Mouse (Mus musculus) thymus, postnatal 36 days (tissue): ENCODE results near the gene Pcnt.

Source experiments
- DNase-seq, 2 experiments: peaks; one replicate each; pipeline ENCODE4 v3.0.0; 2022; ENCODE audit warnings: mixed read lengths in 2 of 2

Pcnt gene

DNA sequence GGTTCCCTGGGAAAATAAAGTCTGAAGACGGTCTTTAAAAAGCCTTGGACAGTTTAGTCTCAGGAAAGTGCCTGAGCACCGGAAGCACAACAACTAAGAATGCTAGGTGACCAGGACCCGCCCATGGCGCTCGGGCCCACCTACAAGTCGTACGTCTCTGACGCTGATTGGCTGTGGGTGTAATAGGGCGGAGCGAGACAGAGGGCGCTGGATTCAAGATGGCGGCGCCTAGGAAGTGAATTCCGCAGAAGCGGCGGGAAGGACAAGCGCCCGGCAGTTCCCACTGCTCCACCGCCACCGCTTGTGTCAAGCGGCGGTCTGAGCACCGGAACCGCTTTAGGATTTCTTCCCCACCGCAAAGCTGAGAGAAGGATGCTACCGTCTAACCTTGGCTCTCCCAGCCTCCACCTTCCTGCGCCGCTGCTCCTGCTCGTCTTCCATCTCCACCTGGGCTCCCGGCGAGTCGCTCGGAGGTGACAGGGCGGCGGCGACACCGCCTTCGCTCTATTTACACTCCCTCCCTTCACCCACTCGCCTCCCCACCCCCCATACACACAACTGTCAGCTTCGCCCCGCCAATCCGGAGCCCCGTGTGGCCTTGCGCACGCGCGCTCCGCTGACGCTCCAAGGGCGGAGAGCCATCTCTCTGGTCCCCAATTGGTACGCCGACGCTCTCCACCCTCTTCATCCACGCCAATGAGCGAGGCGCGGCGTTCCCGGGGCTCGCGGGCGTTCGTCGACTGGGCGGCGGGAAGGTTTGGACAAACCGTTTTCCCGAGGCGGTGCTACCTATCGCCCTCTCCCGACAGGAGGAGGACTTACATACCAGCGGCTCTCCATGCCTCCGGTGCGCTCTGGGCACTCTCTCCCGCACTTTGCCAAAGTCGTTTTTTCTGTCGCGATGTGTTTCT is at the start of gene Pcnt:
Gene Pcnt (minus strand): TSS at position 609 of the 911 bp plus-strand sequence.
- peak; percentile 97 for DNase-seq

GRCm38 (mm10) chr10:76489205-76489604 is 46.6 kb upstream of the Pcnt start:
- DNase-seq: no peak

- DNase-seq: no peak
Observed at GRCm38 (mm10) chr10:76488265-76488664, 45.7 kb upstream of the Pcnt start.

DNA sequence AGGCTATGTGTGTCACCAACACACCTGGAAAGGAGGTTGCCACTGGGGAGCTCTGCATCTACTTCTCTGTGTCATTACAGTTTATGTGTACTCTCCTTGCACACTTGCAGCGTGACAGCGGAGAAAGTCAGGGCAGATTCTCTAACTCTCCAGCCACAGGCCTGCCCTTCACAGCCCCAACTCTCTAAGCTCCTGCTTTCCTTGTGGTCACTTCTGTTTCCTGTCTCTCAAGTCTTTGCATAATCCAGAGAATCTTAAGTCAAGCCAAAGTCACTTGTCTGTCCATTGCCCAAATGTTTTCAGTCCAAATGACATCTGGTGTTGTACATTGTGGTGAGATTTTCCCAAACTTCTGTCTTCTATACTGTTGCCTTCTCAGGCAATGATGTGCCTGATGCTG is 43.7 kb upstream of the Pcnt start:
- no peak for DNase-seq

DNA sequence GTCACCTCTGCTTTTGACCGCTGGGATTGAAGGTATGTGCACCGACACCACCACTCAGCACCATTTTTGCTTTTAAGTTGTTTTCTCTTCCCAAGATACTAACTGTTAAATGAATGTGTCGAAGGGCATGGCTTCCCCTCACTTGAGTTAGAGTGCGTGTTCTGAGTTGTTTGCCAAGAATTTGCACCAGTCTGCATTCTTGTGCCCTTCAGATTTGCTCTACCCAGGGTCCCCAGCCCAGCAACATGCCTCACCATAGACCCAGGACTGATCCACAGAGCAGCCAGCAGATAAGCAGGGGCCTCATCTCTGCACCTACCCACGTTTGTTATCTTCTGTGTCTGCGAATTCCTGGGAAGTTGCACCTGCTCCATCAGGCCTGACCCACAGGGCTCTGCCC is 38.9 kb upstream of the Pcnt start:
- DNase-seq: no peak

DNA sequence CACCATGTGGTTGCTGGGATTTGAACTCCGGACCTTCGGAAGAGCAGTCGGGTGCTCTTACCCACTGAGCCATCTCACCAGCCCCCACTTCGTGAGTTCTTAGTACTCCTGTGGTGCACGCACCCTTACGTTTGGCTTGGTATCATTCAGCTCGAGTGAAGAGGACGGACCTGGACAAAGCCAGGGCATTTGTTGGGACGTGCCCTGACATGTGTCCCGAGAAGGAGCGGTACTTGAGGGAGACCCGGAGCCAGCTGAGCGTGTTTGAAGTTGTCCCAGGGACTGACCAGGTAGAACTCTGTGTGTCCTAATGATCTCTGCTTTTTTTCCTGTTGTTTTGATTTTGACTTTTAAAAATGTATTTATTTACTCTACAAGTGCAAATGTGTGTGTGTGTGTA is 38.3 kb upstream of the Pcnt start:
- no peak for DNase-seq

DNA sequence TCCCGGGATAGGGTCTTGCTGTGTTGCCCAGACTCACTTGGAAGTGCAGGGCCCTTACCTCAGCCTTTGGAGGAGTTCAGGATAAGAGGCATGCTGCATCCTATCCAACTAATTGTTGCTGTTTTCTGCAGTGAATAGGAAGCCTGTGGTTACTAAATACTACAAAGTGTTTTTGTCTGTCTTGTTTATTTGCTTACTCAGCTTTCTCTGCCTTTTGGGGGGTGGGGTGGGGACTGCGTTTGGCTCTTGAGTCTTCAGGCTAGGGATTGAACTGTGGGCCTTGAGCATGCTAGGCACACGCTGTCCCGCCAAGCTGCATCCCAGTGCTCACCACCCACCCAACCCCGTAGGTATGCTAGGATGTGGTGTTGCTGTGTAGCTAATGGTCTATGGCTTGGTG is 31.2 kb upstream of the Pcnt start:
- no peak for DNase-seq

- DNase-seq: peak; percentile 83 to 85
Observed at GRCm38 (mm10) chr10:76468203-76469162, 25.9 kb upstream of the Pcnt start, which contains the start of the genes Mcm3ap and Ybey. Gene Mcm3ap, plus strand, starts transcription at chr10:76468927. Gene Ybey, minus strand, starts transcription at chr10:76469114.

DNA sequence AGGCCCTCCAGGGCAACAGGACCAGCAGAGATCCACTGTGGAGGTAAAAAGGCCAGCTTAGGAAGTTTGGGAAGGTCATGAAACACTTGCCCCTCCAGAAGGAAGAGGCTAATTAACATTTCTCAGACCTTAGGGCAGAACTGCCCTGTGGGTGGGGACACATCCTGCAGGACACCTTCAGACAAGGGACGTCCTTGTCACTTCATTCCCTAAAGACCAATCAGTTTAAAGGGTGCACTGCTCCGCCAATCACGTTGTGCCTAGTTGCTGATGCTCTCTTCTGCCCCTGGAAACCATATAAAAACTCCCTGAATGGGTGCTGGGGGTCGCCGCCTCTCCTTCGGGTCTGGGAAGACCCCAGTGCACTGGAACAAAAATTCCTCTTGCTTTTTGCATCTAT is 20.1 kb upstream of the Pcnt start:
- DNase-seq: no peak

DNA sequence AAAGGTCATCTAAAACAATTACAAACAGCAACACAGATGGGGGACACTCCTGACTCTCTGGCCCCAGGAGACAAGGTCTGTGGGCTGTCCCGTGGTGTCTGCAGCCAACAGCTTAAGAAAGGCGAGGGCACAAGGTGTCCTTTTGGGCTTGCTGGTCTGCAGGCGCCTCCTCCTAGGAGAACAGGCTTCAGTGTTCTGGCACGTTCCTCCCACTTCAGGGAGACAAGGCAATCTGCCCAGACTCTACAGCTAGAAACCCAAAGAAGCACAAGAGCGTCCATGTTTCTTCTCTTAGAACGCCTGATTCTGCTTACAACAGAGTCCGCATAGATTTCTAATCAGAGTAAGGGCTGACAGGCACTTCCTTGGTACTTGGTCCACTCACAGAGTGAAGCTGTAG is 19.7 kb upstream of the Pcnt start:
- DNase-seq: no peak

DNA sequence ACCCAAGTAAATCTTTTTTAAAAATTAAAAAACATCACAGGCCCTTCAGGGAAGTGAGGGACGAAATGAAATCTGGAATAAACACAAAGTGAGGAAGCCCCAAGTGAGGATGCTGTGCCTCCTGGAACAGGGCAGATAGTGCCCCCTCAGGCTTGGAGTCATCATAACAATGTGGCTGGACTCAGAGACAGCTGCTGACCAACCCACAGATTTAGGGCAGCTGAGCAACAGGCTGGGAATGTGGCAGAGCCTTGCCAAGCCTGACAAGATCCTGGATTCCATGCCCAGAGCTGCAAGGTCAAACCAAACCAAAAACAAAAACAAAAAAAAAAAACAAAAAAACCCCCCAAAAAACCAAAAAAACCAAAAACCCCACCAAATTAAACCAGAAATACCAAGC is 18.7 kb upstream of the Pcnt start:
- DNase-seq: no peak

DNA sequence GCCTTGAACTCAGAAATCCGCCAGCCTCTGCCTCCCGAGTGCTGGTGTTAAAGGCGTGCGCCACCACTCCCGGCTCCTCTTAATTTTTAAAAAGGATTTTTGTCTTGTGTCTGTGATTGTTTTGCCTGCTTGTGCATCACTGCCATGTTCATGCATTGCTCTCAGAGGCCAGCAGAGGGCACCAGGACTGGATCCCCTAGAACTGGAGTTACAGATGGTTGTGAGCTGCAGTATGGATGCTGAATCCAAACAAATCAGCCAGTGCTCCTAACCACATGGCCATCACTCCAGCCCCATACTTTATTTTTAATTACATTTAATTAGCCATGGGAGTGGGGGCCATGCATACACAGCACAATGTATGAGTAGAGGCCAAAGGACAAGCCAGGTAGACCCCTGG is 12.7 kb upstream of the Pcnt start:
- peak; percentile 34 to 42 for DNase-seq

- no peak for DNase-seq
Observed at GRCm38 (mm10) chr10:76448851-76449250, 6.3 kb upstream of the Pcnt start, which contains the start of gene 2610028H24Rik. Gene 2610028H24Rik, plus strand, starts transcription at chr10:76449081.

GRCm38 (mm10) chr10:76447406-76448229 is 5.0 kb upstream of the Pcnt start:
- no peak for DNase-seq

DNA sequence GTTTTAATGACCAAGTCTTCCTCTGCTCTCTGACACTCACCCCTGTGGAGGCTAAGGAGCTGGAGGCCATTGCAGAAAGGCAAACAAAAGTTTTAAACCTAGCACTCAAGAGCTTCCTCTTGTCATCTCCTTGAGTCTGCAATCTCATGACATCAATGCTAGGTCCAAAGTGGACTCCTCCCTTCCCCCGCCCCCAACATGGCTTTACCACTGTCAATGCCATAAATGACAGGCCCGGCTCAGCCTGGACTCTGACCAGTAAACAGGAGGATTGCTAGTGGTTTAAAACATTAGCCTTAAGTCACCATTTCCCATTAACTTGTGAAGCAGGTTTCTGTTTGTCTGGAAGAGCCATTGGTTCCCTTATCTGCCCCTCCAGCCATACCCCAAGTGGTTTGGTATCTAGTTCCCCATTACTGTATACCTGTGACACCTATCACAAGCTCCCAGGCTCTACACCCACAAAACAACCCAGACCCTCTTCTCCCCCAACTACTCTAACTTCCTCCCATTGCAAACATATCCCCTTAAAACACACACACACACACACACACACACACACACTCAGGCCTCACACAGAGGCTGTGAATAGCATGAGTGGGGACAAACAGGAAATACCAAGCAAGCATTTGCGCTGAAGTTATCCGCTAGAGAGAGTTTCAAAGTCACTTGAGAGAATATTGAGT is 3.6 kb upstream of the Pcnt start:
- no peak for DNase-seq

GRCm38 (mm10) chr10:76440281-76440680 is 2.3 kb downstream of the Pcnt start, which contains the start of gene AC141477.1:
Gene AC141477.1, minus strand, starts transcription at chr10:76440444.
- DNase-seq: no peak

GRCm38 (mm10) chr10:76439107-76439890 is 3.3 kb downstream of the Pcnt start:
- DNase-seq: no peak

GRCm38 (mm10) chr10:76433925-76434324 is 8.7 kb downstream of the Pcnt start:
- no peak for DNase-seq

- no peak for DNase-seq
Observed at GRCm38 (mm10) chr10:76425674-76426073, 16.9 kb downstream of the Pcnt start.

GRCm38 (mm10) chr10:76416811-76417210 is 25.8 kb downstream of the Pcnt start:
- DNase-seq: no peak

GRCm38 (mm10) chr10:76408520-76408919 is 34.1 kb downstream of the Pcnt start:
- no peak for DNase-seq
